Mouse (Mus musculus): ENCODE data around the gene Prap1.
"Not testable (repeated sequence)": the region's sequence is repeated elsewhere in the genome, so short reads cannot be mapped to it uniquely, and the experiment has no call there.

Prap1 gene

GRCm38 (mm10) chr7:140134033-140134432 is 40.8 kb downstream of the Prap1 start:
- DNase-seq (ENCODE audit: low spot score), result not testable (repeated sequence)

- no peak for DNase-seq (ENCODE audit: low spot score)
These were observed 42.0 kb downstream of the Prap1 start for GRCm38 (mm10) chr7:140135106-140135770.

- peak; percentile 97 for DNase-seq (ENCODE audit: low spot score)
These were observed 44.2 kb downstream of the Prap1 start, which contains the start of gene Mtg1 for GRCm38 (mm10) chr7:140137135-140138020. Gene Mtg1 (plus strand): TSS chr7:140137564.

- no peak for DNase-seq (ENCODE audit: low spot score)
These were observed 44.8 kb downstream of the Prap1 start for GRCm38 (mm10) chr7:140138021-140138310.

GRCm38 (mm10) chr7:140141350-140141749 is 48.2 kb downstream of the Prap1 start:
- peak; percentile 52 for DNase-seq (ENCODE audit: low spot score)

GRCm38 (mm10) chr7:140144550-140144949 is 51.4 kb downstream of the Prap1 start:
- DNase-seq (ENCODE audit: low spot score), result no peak

Measured in ovary, postnatal 36 days (tissue).